ENCODE assay signal across 20 mouse cellular contexts in the genomic region with DNA sequence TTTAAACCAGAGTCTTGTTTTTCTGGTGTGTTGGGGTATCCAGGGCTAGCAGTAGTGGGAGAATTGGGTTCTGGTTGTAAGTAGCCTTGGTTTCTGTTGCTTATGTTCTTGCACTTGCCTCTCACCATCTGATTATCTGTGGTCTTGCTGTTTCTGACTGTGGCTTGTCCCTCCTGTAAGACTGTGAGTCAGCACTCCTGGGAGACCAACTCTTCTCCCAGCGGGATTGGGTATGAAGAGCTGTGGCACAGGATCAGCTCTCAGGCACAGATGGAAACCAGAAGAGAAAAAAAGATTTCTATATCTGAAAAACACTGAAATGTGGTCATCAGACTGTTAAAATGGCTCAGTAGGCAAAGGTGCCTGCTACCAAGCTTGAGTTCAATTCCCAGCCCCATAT.
"Had no signal": no experiment of that assay in that cellular context is flagged by ENCODE, and none has a peak within 500 bp of the region (broad histone marks: within the 10 kb centered on the region; RNA-seq: fewer than 3 reads in every experiment).

No protein-coding gene starts in this region.

- H3K36me3 ChIP-seq: heart, embryonic 15.5 days; intestine, embryonic 15.5 days; limb, embryonic 10.5 days; limb, embryonic 12.5 days; liver, embryonic 13.5 days had no signal

- H3K4me1 ChIP-seq: heart, embryonic 13.5 days; intestine, embryonic 15.5 days; limb, embryonic 10.5 days; limb, embryonic 12.5 days; liver, embryonic 13.5 days had no signal

- H3K27me3 ChIP-seq: heart, embryonic 13.5 days; heart, embryonic 15.5 days; intestine, embryonic 15.5 days; limb, embryonic 12.5 days; liver, embryonic 13.5 days had no signal

- H3K27ac ChIP-seq: heart, adult 2 months; heart, embryonic 13.5 days; heart, embryonic 15.5 days; hindbrain, embryonic 14.5 days; intestine, embryonic 15.5 days; layer of hippocampus, adult 2 months; left cerebral cortex, adult 2 months; limb, embryonic 10.5 days; limb, embryonic 12.5 days; liver, embryonic 13.5 days had no signal

- H3K4me3 ChIP-seq: heart, adult 2 months; heart, embryonic 13.5 days; heart, embryonic 15.5 days; intestine, embryonic 15.5 days; layer of hippocampus, adult 2 months; left cerebral cortex, adult 2 months; limb, embryonic 10.5 days; limb, embryonic 12.5 days; liver, embryonic 13.5 days had no signal

- H3K9me3 ChIP-seq: heart, embryonic 13.5 days; heart, embryonic 15.5 days; intestine, embryonic 15.5 days; limb, embryonic 10.5 days; liver, embryonic 13.5 days had no signal

- H3K4me2 ChIP-seq: heart, embryonic 13.5 days; heart, embryonic 15.5 days; hindbrain, embryonic 14.5 days; intestine, embryonic 15.5 days; limb, embryonic 12.5 days; liver, embryonic 11.5 days; liver, embryonic 13.5 days had no signal

- DNase-seq: gastrocnemius, postnatal 14 days; gastrocnemius, postnatal 36 days; heart, adult 2 months; heart, postnatal 14 days; heart, postnatal 36 days; kidney, adult 18-20 months; kidney, adult 8-10 months; kidney, postnatal 10 days; kidney, postnatal 36 days; liver; liver, embryonic 13.5 days had no signal
